Mouse (Mus musculus) heart, postnatal 0 days (tissue): ENCODE measurements around the gene Il10ra.

Experiments used
- CTCF ChIP-seq: IDR thresholded peaks from 2 replicates; pipeline ENCODE4 v1.5.1; 2016; ENCODE audit warnings: antibody characterized with exemption, control low read depth, low read depth
- EP300 ChIP-seq: IDR thresholded peaks from 2 replicates; pipeline ENCODE4 v1.6.1; 2016; ENCODE audit warnings: antibody characterized with exemption, low read depth

- TF ChIP-seq CTCF (no peak), EP300 (no peak)
These were observed 17.7 kb downstream of the Il10ra start for GRCm38 (mm10) chr9:45251281-45251680.
